Mouse (Mus musculus): ENCODE results near the gene Taar4.

- TF ChIP-seq CTCF (IDR thresholded peaks at IDR 0.05; ENCODE audit: borderline replicate concordance, extremely low read depth, insufficient read depth, insufficient read length): no peak
- TF ChIP-seq POLR2A (IDR thresholded peaks at IDR 0.05; ENCODE audit: borderline replicate concordance, extremely low read depth, insufficient read depth, insufficient read length, poor library complexity, severe bottlenecking): no peak
Measured at GRCm38 (mm10) chr10:24007034-24007433, 46.7 kb downstream of the Taar4 start.

Measured in brain, embryonic 14.5 days (tissue).